Mouse (Mus musculus) intestine, embryonic 16.5 days (tissue): ENCODE results near the gene Thrsp. TPM values are rescaled to one million over a fixed set of nuclear protein-coding genes. Genes with fewer than 3 reads are reported as not detected.
"Not testable (repeated sequence)": the region's sequence is repeated elsewhere in the genome, so short reads cannot be mapped to it uniquely, and the experiment has no call there.

ENCODE experiments used
- ATAC-seq: fragments of 200-750 bp; cut with Nextera tagmentation; 2 replicates; pipeline ENCODE4 v1.8.0; 2017; ENCODE audit warnings: moderate TSS enrichment, moderate library complexity
- H3K27ac ChIP-seq: fragments of 300-500 bp; sonication (generic); 2 replicates; pipeline ENCODE4 v1.5.1; 2014; ENCODE audit warnings: mild to moderate bottlenecking, low read length
- H3K27me3 ChIP-seq: fragments of 300-500 bp; sonication (generic); replicated peaks from 2 replicates; pipeline ENCODE4 v1.6.1; 2014; ENCODE audit warnings: low read length, control low read depth, mixed read lengths; ENCODE audit not compliant: control insufficient read depth, insufficient read depth
- H3K36me3 ChIP-seq: fragments of 300-500 bp; sonication (generic); 2 replicates; pipeline ENCODE4 v1.6.1; 2014; ENCODE audit warnings: low read length, control low read depth; ENCODE audit not compliant: control insufficient read depth, insufficient read depth
- H3K4me1 ChIP-seq: fragments of 300-500 bp; sonication (generic); 2 replicates; pipeline ENCODE4 v1.6.1; 2014; ENCODE audit warnings: low read length, control low read depth, mixed read lengths; ENCODE audit not compliant: control insufficient read depth, insufficient read depth
- H3K4me2 ChIP-seq: fragments of 300-500 bp; sonication (generic); 2 replicates; pipeline ENCODE4 v1.6.1; 2014; ENCODE audit warnings: low read depth, low read length, control low read depth
- H3K4me3 ChIP-seq: fragments of 300-500 bp; sonication (generic); 2 replicates; pipeline ENCODE4 v1.5.1; 2014; ENCODE audit warnings: mild to moderate bottlenecking, low read length
- H3K9ac ChIP-seq: fragments of 300-500 bp; sonication (generic); 2 replicates; pipeline ENCODE4 v1.6.1; 2014; ENCODE audit warnings: low read depth, low read length
- H3K9me3 ChIP-seq: fragments of 300-500 bp; sonication (generic); 2 replicates; pipeline ENCODE4 v1.6.1; 2016; ENCODE audit warnings: low read length, control low read depth; ENCODE audit not compliant: control insufficient read depth
- WGBS: fragments of 180-500 bp; shearing (Covaris S2); extraction: QIAGEN DNeasy Blood & Tissue Kit; methylation state at CpG from one replicate; pipeline ENCODE4 v1.1.7; 2014; 5-methylcytosine and 5-hydroxymethylcytosine counted together
- polyA plus RNA-seq: library from polyadenylated mRNA; unstranded; fragments of >200 nt; fragmentation: Nextera tagmentation; extraction: Ambion mirVana; gene quantifications from 2 replicates; pipeline ENCODE4 v1.2.1, GENCODE M21; 2015

Gene Thrsp
- 0.40 and 0.45 TPM in 2 replicates for polyA plus RNA-seq

- Histone ChIP-seq H3K4me1 (no peaks in the 10 kb centered on the region), H3K4me3 (no peak within 1 kb of the TSS), H3K9me3 (no peaks in the 10 kb centered on the region), H3K4me2 (no peak within 1 kb of the TSS), H3K9ac (no peak within 1 kb of the TSS), H3K27ac (no peak within 1 kb of the TSS), H3K36me3 (no peaks in the 10 kb centered on the region), H3K27me3 (no peaks in the 10 kb centered on the region)
- ATAC-seq, result no peak
- WGBS, result 78% methylated on average over 25 of the region's 25 CpGs
Observed at GRCm38 (mm10) chr7:97416906-97417777, at the start of gene Thrsp. TSS of gene Thrsp (minus strand) at chr7:97417730.

- 82% methylated on average over 3 of the region's 3 CpGs for WGBS
- Histone ChIP-seq H3K9me3 (no peaks in the 10 kb centered on the region), H3K4me3 (no peak overlapping the region), H3K27me3 (no peaks in the 10 kb centered on the region), H3K27ac (no peak overlapping the region), H3K36me3 (no peaks in the 10 kb centered on the region), H3K9ac (no peak overlapping the region), H3K4me2 (no peak overlapping the region), H3K4me1 (peaks cover 5% of the 10 kb centered on the region; the same call in 1 of the 2 replicates)
- ATAC-seq, result no peak
Observed at GRCm38 (mm10) chr7:97455577-97455976, 38.0 kb upstream of the Thrsp start.

DNA sequence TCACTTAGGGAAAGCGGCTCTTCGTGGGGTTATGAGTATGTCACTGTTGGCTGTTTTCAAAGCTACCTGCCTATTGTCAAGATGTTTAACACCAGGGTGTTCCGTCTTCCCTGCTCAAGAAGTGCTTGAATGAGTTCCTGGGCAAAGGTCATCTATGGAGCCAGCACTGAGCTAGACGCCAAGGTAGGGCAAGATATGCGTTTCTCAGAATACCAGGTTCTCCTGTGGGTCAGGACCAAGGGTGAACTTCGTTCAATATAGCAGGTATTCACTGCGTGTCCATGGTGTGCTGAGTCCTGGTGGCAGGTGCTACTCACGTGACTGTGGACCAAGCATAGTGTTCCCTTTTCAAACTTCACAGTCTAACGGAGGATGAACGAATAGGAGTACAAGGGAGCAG, 37.3 kb upstream of the Thrsp start:
- 91% methylated on average over 10 of the region's 10 CpGs for WGBS
- ATAC-seq, result peak; percentile 14; the same call in 1 of the 2 replicates
- Histone ChIP-seq H3K4me3 (no peak overlapping the region), H3K9me3 (no peaks in the 10 kb centered on the region), H3K4me1 (peaks cover 5% of the 10 kb centered on the region; the same call in 1 of the 2 replicates), H3K27ac (no peak overlapping the region), H3K4me2 (no peak overlapping the region), H3K9ac (no peak overlapping the region), H3K27me3 (no peaks in the 10 kb centered on the region), H3K36me3 (no peaks in the 10 kb centered on the region)

GRCm38 (mm10) chr7:97453141-97453921, 35.8 kb upstream of the Thrsp start:
- no peak overlapping the region for H3K27ac ChIP-seq
- peak; percentile 91 for ATAC-seq
- H3K9me3 ChIP-seq, result no peaks in the 10 kb centered on the region; the same call in 1 of the 2 replicates
- H3K4me1 ChIP-seq, result peaks cover 5% of the 10 kb centered on the region; the same call in 1 of the 2 replicates
- H3K36me3 ChIP-seq, result no peaks in the 10 kb centered on the region
- H3K27me3 ChIP-seq, result no peaks in the 10 kb centered on the region
- WGBS, result 3% methylated on average over 27 of the region's 27 CpGs
- peak overlapping the region; percentile 56 for H3K4me3 ChIP-seq
- H3K9ac ChIP-seq, result peak overlapping the region; percentile 69
- peak overlapping the region; percentile 96 for H3K4me2 ChIP-seq

GRCm38 (mm10) chr7:97452196-97452595, 34.7 kb upstream of the Thrsp start:
- Histone ChIP-seq H3K27me3 (no peaks in the 10 kb centered on the region), H3K36me3 (no peaks in the 10 kb centered on the region), H3K27ac (no peak overlapping the region), H3K4me1 (peaks cover 5% of the 10 kb centered on the region; the same call in 1 of the 2 replicates), H3K9ac (no peak overlapping the region), H3K4me3 (no peak overlapping the region), H3K9me3 (no peaks in the 10 kb centered on the region; the same call in 1 of the 2 replicates), H3K4me2 (no peak overlapping the region)
- ATAC-seq, result no peak
- WGBS, result 74% methylated on average over 6 of the region's 6 CpGs

- H3K36me3 ChIP-seq, H3K4me2 ChIP-seq, H3K27me3 ChIP-seq, H3K4me3 ChIP-seq, H3K9me3 ChIP-seq, ATAC-seq, H3K27ac ChIP-seq, H3K9ac ChIP-seq, H3K4me1 ChIP-seq: not testable (repeated sequence)
- WGBS, result 63% methylated on average over 2 of the region's 2 CpGs
Observed at GRCm38 (mm10) chr7:97451023-97451422, 33.5 kb upstream of the Thrsp start, which contains the start of gene Kctd14. TSS of gene Kctd14 (plus strand) at chr7:97451323.

DNA sequence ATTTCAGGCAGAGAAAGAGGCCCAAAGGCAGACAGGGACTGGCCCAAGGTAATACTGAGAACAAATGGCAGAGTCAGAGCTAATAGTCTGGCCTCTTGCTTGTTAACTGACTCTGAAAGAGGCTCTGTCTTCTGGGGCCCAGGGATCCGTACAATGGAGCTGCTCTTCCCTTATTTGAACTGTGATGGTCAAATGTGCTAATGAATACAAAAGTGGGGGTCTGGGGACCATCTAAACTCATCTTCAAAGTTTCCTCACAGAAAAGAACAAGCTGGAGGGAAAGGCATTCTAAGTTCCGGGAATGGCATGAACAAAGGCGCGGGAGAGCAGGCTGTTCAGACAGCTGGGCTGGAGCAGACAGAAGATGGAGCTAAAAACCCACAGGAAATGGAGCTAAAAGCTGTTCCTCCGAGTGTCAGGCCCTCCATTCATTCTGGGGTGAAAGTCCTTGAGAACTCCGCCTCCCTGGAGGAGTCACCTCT, 29.6 kb upstream of the Thrsp start:
- H3K9ac ChIP-seq, result no peak overlapping the region

GRCm38 (mm10) chr7:97446171-97446925, 28.8 kb upstream of the Thrsp start:
- no peaks in the 10 kb centered on the region for H3K36me3 ChIP-seq
- peak; percentile 70 for ATAC-seq
- H3K27ac ChIP-seq, result 0 out of 2 replicates have a peak overlapping the region, but pooled peaks have one; percentile 10
- H3K27me3 ChIP-seq, result no peaks in the 10 kb centered on the region
- no peaks in the 10 kb centered on the region; the same call in 1 of the 2 replicates for H3K9me3 ChIP-seq
- H3K4me3 ChIP-seq, result no peak overlapping the region
- H3K9ac ChIP-seq, result no peak overlapping the region
- 35% methylated on average over 6 of the region's 6 CpGs for WGBS
- no peaks in the 10 kb centered on the region for H3K4me1 ChIP-seq
- no peak overlapping the region for H3K4me2 ChIP-seq

More for the DNA sequence above, 29.6 kb upstream of the Thrsp start:
- ATAC-seq, result peak; percentile 72
- H3K36me3 ChIP-seq, result no peaks in the 10 kb centered on the region
- H3K4me3 ChIP-seq, result no peak overlapping the region
- H3K4me1 ChIP-seq, result no peaks in the 10 kb centered on the region
- no peaks in the 10 kb centered on the region for H3K27me3 ChIP-seq
- H3K27ac ChIP-seq, result peak overlapping the region; percentile 10; the same call in 1 of the 2 replicates
- 42% methylated on average over 6 of the region's 6 CpGs for WGBS
- no peaks in the 10 kb centered on the region; the same call in 1 of the 2 replicates for H3K9me3 ChIP-seq
- no peak overlapping the region for H3K4me2 ChIP-seq
